Mouse (Mus musculus) adrenal gland, postnatal 36 days (tissue): ENCODE measurements around the gene Syt17. TPM values are rescaled to one million over a fixed set of nuclear protein-coding genes. Genes with fewer than 3 reads are reported as not detected.
A peak's percentile ranks its signal among the peaks of the same experiment; 100 is the strongest.

ENCODE experiments used
- DNase-seq, 2 experiments: peaks; one replicate each; pipeline ENCODE4 v3.0.0; 2021; ENCODE audit warnings: mixed read lengths in 1 of 2
- long read RNA-seq, 2 experiments: library from polyadenylated mRNA; stranded (forward); transcript quantifications; one replicate each; pipeline ENCODE4 v2.0.0; 2021; ENCODE audit warnings: borderline sequencing depth in 2 of 2
- total RNA-seq, 2 experiments: library from RNA; stranded (reverse); gene quantifications; 2 replicates each; pipeline ENCODE4 v1.2.3; 2021

Syt17 gene
- total RNA-seq: 1 to 10 TPM; 4.7 to 5.7 TPM
- long read RNA-seq, experiment 1, partial matches to known transcripts: 2 of 4 reads
- long read RNA-seq, experiment 1, other reads (novel, unspliced or antisense): 1 of 4 reads
- long read RNA-seq, experiment 2, partial matches to known transcripts: 0 of 4 reads
- long read RNA-seq, experiment 2, other reads (novel, unspliced or antisense): 3 of 4 reads

DNA sequence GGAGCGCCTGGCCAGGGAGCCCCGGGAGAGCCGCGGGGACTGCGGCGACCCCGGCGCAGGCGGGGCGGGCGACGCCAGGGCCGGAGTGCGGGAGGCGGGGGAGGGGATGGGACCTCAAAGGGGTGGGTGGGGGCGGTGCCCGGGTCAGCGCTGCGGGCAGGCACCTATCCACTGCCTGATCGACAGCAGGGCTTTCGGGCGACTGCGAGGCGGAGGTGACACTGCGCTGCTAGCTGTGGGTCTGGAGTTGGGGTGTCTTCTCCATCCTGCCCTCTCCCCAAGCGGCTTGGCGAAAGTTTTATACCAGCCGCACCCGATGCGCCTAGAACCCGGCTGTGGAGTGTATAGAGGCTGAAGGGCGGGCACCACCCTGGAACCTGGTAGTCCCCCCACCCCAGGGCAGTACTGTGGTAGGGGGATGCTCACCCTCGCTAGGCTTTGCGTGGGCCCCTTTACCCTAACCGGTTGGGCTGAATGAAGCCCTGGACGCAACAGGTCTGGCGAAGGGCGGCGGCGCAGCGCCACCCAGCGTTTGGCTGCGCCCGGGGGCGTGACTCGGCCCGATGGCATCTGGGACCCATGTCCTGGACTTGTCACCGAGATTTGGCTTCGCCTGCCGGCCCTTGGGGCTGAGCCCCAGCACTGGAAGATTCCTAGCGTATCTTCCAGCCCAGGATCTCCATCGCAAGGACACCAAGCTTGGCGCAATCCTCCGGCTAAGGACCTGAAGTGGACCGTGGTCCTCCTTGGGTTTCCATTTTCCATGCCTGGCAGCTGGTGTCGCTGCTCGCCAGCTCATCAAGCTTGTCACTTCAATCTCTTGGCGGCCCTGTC lies at the start of gene Syt17:
TSS of gene Syt17 (minus strand) at position 89 of the 834 bp plus-strand sequence.
- peak; percentile 74 to 79 for DNase-seq

- DNase-seq: no peak
Measured at GRCm38 (mm10) chr7:118494892-118495579, 47.0 kb upstream of the Syt17 start.

DNA sequence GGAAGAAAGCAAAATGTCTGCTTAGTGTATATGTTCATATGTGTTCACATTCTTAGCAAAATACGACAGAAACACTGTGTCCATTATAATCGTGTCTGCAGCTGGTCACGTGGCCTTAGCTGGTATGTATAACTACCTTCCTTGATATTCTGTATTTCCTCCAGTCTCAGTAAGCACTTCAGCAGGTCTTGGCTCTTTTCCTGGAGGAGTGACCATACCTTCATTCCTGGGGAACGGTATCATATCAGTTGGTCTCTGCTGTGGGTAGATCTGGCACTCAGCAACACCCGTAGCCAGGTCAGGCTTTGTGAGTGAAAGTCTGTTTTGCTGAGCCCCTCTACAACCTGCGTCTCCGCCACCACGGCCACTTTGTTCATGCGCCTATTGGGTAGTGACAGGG lies 45.9 kb upstream of the Syt17 start:
- DNase-seq: no peak

GRCm38 (mm10) chr7:118491431-118492147 lies 43.6 kb upstream of the Syt17 start, which contains the start of gene Itpripl2:
Gene Itpripl2 (minus strand): TSS chr7:118491975.
- DNase-seq: peak; percentile 83 to 91

DNA sequence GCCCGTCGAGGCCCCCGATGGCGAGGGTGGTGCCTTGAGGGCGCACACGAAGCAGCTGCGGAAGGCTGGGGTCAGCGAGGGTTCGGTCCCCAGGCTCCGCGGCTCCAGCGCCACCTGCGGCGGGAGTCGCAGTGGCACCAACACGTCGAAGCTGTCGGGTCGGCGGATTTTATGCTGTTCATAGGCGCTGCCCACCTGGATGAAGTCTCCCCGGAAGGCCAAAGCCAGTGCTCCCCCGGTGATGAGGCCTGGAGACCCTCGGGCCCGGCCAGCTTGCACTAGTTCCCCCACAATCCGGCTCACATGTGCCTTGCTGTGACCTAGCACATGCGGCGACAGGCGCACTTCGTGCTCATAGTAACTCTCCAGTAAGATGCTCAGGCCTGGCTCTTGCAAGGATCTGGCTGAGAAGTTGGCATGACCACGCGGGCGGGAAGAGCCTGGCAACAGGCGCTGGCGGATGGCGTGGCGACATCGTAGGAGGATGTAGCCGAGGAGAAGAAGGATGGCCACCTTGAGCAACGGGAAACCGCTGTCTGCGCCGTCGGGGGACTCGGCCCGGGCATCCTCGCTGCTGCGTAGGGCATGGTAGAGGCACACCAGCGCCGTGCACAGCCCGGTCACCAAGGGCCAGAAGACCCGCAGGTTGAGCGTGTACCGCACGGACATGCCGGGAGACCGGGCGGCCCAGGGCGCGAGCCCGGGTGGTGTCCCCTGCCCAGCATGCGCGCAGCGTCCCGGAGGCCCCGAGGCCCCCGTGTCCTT lies 42.8 kb upstream of the Syt17 start:
- peak; percentile 10 to 28 for DNase-seq

- DNase-seq: peak in 1 of 2 experiments; percentile 14
Measured at GRCm38 (mm10) chr7:118489706-118490665, 42.0 kb upstream of the Syt17 start.

GRCm38 (mm10) chr7:118488060-118488664 lies 40.1 kb upstream of the Syt17 start:
- no peak for DNase-seq

DNA sequence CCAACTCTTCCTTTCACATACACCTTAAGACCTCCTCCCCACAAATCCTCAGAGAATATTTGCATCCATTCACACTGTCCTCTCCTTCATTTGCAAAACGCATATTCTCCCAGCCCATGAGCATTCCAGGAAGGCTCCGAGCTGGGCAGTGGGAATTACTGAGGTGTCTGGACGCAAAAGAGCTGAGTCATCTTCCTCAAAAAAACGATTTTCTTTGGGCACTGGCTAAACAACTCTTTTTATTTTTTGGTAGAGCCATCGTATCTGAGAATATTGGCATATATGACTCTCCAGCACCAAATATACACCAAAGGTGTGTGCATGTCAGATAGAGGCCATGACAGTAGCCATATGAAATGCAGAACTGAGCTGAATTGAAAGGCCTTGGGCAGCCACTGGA lies 38.9 kb upstream of the Syt17 start:
- no peak for DNase-seq

DNA sequence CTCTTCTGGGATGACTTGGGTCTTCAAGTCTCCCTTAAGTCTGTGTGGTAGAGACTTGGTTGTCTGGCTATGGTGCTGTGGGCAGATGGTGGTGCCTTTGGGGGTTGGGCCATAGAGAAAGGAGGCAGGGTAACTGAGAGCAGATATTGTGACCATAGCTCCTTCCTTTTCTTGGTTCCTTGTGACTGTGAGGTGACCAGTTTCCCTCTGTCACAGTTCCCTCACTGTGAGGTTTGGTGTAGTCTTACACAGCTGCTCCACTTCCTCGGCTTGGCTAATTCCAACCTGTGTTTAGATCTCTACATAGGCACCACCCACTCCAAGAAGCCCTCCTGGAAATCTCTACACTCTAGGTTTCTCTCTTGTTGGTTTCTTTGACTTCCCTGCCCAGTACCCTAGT lies 36.0 kb upstream of the Syt17 start:
- DNase-seq: no peak

GRCm38 (mm10) chr7:118482001-118482400 lies 34.0 kb upstream of the Syt17 start:
- DNase-seq: no peak

- no peak for DNase-seq
Measured at GRCm38 (mm10) chr7:118481047-118481810, 33.2 kb upstream of the Syt17 start.

- DNase-seq: no peak
Measured at GRCm38 (mm10) chr7:118480160-118480709, 32.2 kb upstream of the Syt17 start.

DNA sequence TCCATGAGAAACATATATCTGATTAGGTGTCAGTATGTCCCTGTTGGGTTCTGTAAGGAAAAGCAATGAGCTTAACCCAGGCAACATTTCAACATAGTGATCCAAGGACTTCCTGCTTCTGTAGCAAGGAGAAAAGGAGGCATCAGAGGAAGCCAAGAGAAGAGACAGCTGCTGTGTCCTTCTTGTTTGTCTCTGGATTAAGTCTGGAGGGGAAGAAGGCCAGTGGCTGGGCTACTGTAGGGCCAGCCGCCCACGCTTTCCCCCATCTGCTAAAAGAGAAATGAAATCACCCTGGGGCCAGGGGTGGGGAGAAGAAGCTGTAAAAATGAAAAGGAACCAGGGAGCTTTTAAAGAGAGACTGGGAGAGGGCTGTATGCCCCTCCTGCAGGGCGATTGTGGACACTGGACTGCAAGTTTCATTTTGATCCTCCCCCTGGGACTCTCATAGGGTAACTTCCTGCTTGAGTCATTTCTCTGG lies 30.9 kb upstream of the Syt17 start:
- peak; percentile 24 to 26 for DNase-seq

- DNase-seq: no peak
Measured at GRCm38 (mm10) chr7:118476428-118476827, 28.4 kb upstream of the Syt17 start.

DNA sequence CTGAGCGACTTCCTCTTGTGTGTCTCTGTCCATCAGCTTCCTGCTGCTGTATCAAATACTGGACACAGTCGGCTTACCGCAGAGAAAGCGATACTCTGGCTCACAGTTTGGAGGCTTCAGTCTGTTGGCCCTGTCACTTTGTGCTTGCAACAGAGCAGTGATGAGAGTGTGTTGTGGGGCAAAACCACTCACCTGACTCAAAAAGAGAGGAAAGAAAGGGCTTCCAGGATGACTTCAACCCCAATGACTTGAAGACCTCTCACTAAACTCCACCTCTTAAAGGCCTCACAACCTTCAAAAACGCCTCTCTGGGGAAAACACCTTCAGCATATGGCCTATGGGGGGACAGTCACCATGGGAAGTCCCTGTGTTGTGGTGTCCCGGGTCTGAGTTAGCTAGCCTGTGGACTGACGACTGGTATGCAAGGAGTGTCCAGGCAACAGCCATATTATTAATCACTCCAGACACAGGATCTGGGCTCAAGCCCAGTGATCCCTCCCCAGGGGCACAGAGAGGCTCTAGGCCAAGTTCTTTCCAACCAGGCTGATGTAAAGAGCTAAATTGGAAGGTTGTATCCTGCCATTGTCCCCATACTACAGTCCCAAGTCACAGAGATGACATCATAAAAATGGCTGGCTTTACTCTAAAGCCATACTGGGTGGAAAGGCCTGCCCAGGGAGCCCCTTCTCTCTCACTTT lies 27.1 kb upstream of the Syt17 start:
- DNase-seq: no peak

- no peak for DNase-seq
Measured at GRCm38 (mm10) chr7:118472886-118473285, 24.9 kb upstream of the Syt17 start.

DNA sequence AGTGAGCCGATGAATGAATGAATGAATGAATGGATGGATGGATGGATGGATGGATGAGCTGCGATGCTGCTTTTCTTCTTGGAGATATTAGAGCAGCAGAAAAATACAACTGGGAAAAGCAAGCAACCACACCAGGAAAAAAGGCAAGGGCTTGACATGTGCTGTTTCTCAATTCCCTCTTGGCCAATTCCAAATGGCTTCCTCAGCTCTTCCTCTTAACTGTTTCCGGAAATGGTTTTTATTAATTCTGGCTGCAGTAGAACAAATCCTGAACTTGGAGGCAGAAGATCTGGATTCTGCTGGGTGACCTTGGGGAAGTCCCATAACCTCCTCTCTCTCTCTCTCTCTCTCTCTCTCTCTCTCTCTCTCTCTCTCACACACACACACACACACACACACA lies 20.0 kb upstream of the Syt17 start:
- DNase-seq: no peak

DNA sequence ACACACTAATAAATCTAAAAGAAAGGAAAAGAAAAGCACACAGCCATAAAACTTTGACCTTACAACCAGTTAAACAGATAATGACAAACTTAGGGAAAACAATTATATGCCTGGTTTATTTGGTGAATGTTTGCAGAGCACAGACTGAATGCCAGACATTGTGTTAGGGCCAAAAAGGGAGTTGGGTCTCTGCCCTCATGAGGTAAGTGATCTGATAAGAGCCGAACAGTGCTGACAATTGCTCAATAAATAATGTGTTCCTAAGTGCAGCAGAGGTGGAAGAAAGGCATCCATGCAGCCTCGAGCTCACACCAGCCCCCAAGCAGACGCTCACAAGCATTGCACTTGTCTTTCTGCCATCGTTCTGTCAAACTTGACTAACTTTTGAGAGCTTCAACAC lies 16.4 kb upstream of the Syt17 start:
- no peak for DNase-seq
